Mouse (Mus musculus) erythroblast, adult 5-6 weeks (primary cell): ENCODE results near the gene Crat. TPM values are rescaled to one million over a fixed set of nuclear protein-coding genes. Genes with fewer than 3 reads are reported as not detected.

ENCODE experiments used
- ATAC-seq: replicated peaks from 2 replicates; pipeline ENCODE4 v1.8.0; 2016; ENCODE audit warnings: moderate number of reproducible peaks, mild to moderate bottlenecking, moderate TSS enrichment, inconsistent platforms; ENCODE audit not compliant: poor library complexity, low FRiP score, severe bottlenecking
- total RNA-seq, 2 experiments: library from RNA; stranded (forward) in 1 of 2; stranded (reverse) in 1 of 2; fragments of 150-400 nt in 1 of 2; fragments of 200-764, 138-1000 nt in 1 of 2; gene quantifications; 2 replicates each; pipeline versions ENCODE4 v1.2.3 to v1.2.4; 2015 to 2017; ENCODE audit warnings: low replicate concordance in 2 of 2

The Crat gene
- total RNA-seq, 2 experiments from 2014 or later, result 51.8 to 69.4 TPM

DNA sequence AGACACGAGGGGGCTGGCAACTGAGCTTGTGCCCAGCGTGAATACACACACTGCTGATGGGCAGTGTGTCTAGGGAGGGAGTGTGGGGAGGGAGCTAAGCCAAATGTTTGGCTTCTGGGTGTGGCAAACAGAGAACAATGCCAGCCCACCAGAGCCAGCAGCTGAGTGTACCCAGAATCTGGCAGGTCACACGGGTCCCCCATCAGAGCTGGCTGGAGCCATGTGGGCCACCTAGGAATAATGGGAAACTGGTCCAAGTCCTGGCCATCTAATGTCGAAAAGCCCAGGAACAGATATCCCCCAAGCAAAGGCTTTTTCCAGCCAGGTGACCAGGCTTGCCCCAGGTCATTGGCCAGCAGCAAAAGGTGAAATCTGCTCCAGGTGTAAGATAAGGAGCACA lies 59.8 kb downstream of the Crat start:
- no peak for ATAC-seq

DNA sequence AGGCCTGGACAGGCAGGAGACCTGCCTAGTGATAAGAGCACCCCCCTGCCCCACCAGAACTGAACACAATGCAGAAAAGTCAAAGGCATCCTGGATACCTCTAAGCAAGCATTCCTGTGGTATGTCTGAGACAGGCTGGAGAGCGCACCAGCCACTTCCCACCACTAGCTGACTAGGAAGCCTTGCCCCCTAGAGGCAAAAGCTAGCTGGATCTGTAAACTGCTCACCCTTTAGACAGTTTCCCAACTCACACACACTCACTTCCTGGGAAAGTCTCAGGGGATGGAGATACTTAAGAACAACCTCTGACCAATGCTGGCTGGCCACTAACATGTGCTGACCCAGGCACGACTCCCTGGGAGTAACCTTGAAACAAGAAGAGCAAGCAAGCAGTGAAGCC lies 64.5 kb downstream of the Crat start:
- no peak for ATAC-seq

Other genes with a start within 250 kb of the Crat start
- 2.7 TPM in 1 of 2 replicates, not detected in the other for gene Endog, start 244.3 kb downstream of the Crat start, total RNA-seq (2015; ENCODE audit: low replicate concordance)
- gene Endog, start 244.3 kb downstream of the Crat start, total RNA-seq (2017; ENCODE audit: low replicate concordance), result 2.2 and 3.0 TPM in 2 replicates
- gene Spout1, start 237.4 kb downstream of the Crat start, total RNA-seq (2015; ENCODE audit: low replicate concordance), result 0.58 and 6.7 TPM in 2 replicates
- 5.2 and 8.7 TPM in 2 replicates for gene Spout1, start 237.4 kb downstream of the Crat start, total RNA-seq (2017; ENCODE audit: low replicate concordance)
- 0.42 and 2.9 TPM in 2 replicates for gene Kyat1, start 210.0 kb downstream of the Crat start, total RNA-seq (2015; ENCODE audit: low replicate concordance)
- 0.84 and 1.8 TPM in 2 replicates for gene Kyat1, start 210.0 kb downstream of the Crat start, total RNA-seq (2017; ENCODE audit: low replicate concordance)
- 7.9 TPM in 2 replicates for gene Lrrc8a, start 178.1 kb downstream of the Crat start, total RNA-seq (2015; ENCODE audit: low replicate concordance)
- gene Lrrc8a, start 178.1 kb downstream of the Crat start, total RNA-seq (2017; ENCODE audit: low replicate concordance), result 7.1 and 8.3 TPM in 2 replicates
- gene Gm28035, start 175.2 kb downstream of the Crat start, total RNA-seq (2015; ENCODE audit: low replicate concordance), result not detected in 2 replicates
- not detected in 2 replicates for gene Gm28035, start 175.2 kb downstream of the Crat start, total RNA-seq (2017; ENCODE audit: low replicate concordance)
- 2.7 TPM in 1 of 2 replicates, not detected in the other for gene Phyhd1, start 149.6 kb downstream of the Crat start, total RNA-seq (2015; ENCODE audit: low replicate concordance)
- gene Phyhd1, start 149.6 kb downstream of the Crat start, total RNA-seq (2017; ENCODE audit: low replicate concordance), result 1.3 and 5.6 TPM in 2 replicates
- gene Gm28038, start 134.8 kb downstream of the Crat start, total RNA-seq (2015; ENCODE audit: low replicate concordance), result not detected in 2 replicates
- gene Gm28038, start 134.8 kb downstream of the Crat start, total RNA-seq (2017; ENCODE audit: low replicate concordance), result not detected in 2 replicates
- gene Dolk, start 129.5 kb downstream of the Crat start, total RNA-seq (2015; ENCODE audit: low replicate concordance), result 1.2 and 1.7 TPM in 2 replicates
- 2.8 and 3.0 TPM in 2 replicates for gene Dolk, start 129.5 kb downstream of the Crat start, total RNA-seq (2017; ENCODE audit: low replicate concordance)
- 14.8 and 22.5 TPM in 2 replicates for gene Nup188, start 129.4 kb downstream of the Crat start, total RNA-seq (2015; ENCODE audit: low replicate concordance)
- 5.1 and 7.0 TPM in 2 replicates for gene Nup188, start 129.4 kb downstream of the Crat start, total RNA-seq (2017; ENCODE audit: low replicate concordance)
- gene Sh3glb2, start 56.5 kb downstream of the Crat start, total RNA-seq (2015; ENCODE audit: low replicate concordance), result 5.2 and 7.3 TPM in 2 replicates
- 7.4 and 9.3 TPM in 2 replicates for gene Sh3glb2, start 56.5 kb downstream of the Crat start, total RNA-seq (2017; ENCODE audit: low replicate concordance)
- gene Miga2, start 51.6 kb downstream of the Crat start, total RNA-seq (2015; ENCODE audit: low replicate concordance), result 0.84 and 1.5 TPM in 2 replicates
- 4.7 and 5.8 TPM in 2 replicates for gene Miga2, start 51.6 kb downstream of the Crat start, total RNA-seq (2017; ENCODE audit: low replicate concordance)
- gene Dolpp1, start 23.6 kb downstream of the Crat start, total RNA-seq (2015; ENCODE audit: low replicate concordance), result 2.3 and 3.7 TPM in 2 replicates
- 5.4 and 9.1 TPM in 2 replicates for gene Dolpp1, start 23.6 kb downstream of the Crat start, total RNA-seq (2017; ENCODE audit: low replicate concordance)
- 121 and 149 TPM in 2 replicates for gene Ptpa, start 226 bp upstream of the Crat start, total RNA-seq (2015; ENCODE audit: low replicate concordance)
- 118 and 183 TPM in 2 replicates for gene Ptpa, start 226 bp upstream of the Crat start, total RNA-seq (2017; ENCODE audit: low replicate concordance)
- not detected in 2 replicates for gene Ier5l, start 58.4 kb upstream of the Crat start, total RNA-seq (2015; ENCODE audit: low replicate concordance)
- gene Ier5l, start 58.4 kb upstream of the Crat start, total RNA-seq (2017; ENCODE audit: low replicate concordance), result not detected in 2 replicates
- not detected in 2 replicates for gene Cstad, start 179.2 kb upstream of the Crat start, total RNA-seq (2015; ENCODE audit: low replicate concordance)
- not detected in 2 replicates for gene Cstad, start 179.2 kb upstream of the Crat start, total RNA-seq (2017; ENCODE audit: low replicate concordance)